Mouse (Mus musculus): ENCODE results near the gene Olfr684. TPM values are rescaled to one million over a fixed set of nuclear protein-coding genes. Genes with fewer than 3 reads are reported as not detected.

The Olfr684 gene
- not detected in 2 replicates for polyA plus RNA-seq (2015; fragmentation: Nextera tagmentation; extraction: Ambion mirVana)

- no peak within 1 kb of the TSS for H3K9ac ChIP-seq
- 76% methylated on average over 1 of the region's 1 CpGs for WGBS
- H3K4me2 ChIP-seq (replicated peaks) = no peak within 1 kb of the TSS
- ATAC-seq = no peak
- H3K9me3 ChIP-seq = no peaks in the 10 kb centered on the region
- H3K4me1 ChIP-seq (replicated peaks) = no peaks in the 10 kb centered on the region
- H3K27ac ChIP-seq = no peak within 1 kb of the TSS
- H3K4me3 ChIP-seq (replicated peaks) = no peak within 1 kb of the TSS
- H3K27me3 ChIP-seq (replicated peaks) = no peaks in the 10 kb centered on the region
- no peaks in the 10 kb centered on the region for H3K36me3 ChIP-seq
These were observed at the start of gene Olfr684 for GRCm38 (mm10) chr7:105163553-105163952. Gene Olfr684, minus strand, starts transcription at chr7:105163653.

- H3K4me2 ChIP-seq (replicated peaks) = no peak within 1 kb of the TSS
- ATAC-seq = no peak
- no peak within 1 kb of the TSS for H3K4me3 ChIP-seq (replicated peaks)
- H3K4me1 ChIP-seq (replicated peaks) = no peaks in the 10 kb centered on the region
- no peaks in the 10 kb centered on the region for H3K9me3 ChIP-seq
- no peak within 1 kb of the TSS for H3K9ac ChIP-seq
- no peaks in the 10 kb centered on the region for H3K27me3 ChIP-seq (replicated peaks)
- no peaks in the 10 kb centered on the region for H3K36me3 ChIP-seq
- no peak within 1 kb of the TSS for H3K27ac ChIP-seq
These were observed 43.9 kb upstream of the Olfr684 start, which contains the start of gene Olfr686 for GRCm38 (mm10) chr7:105207385-105207784. Gene Olfr686, minus strand, starts transcription at chr7:105207485.

GRCm38 (mm10) chr7:105185912-105186311 is 22.5 kb upstream of the Olfr684 start, which contains the start of gene Olfr685:
Gene Olfr685, minus strand, starts transcription at chr7:105186012.
- ATAC-seq = no peak

GRCm38 (mm10) chr7:105170773-105171172 is 7.3 kb upstream of the Olfr684 start:
- Histone ChIP-seq H3K27me3 (replicated peaks) (no peaks in the 10 kb centered on the region), H3K4me1 (replicated peaks) (no peaks in the 10 kb centered on the region)
- WGBS = 49% methylated on average over 4 of the region's 4 CpGs

More at GRCm38 (mm10) chr7:105185912-105186311, 22.5 kb upstream of the Olfr684 start, which contains the start of gene Olfr685:
- no peak within 1 kb of the TSS for H3K27ac ChIP-seq
- 70% methylated on average over 1 of the region's 1 CpGs for whole genome bisulfite sequencing
- H3K36me3 ChIP-seq = no peaks in the 10 kb centered on the region
- H3K9me3 ChIP-seq = no peaks in the 10 kb centered on the region
- no peak within 1 kb of the TSS for H3K9ac ChIP-seq
- no peaks in the 10 kb centered on the region for H3K4me1 ChIP-seq (replicated peaks)
- no peak within 1 kb of the TSS for H3K4me2 ChIP-seq (replicated peaks)
- no peak within 1 kb of the TSS for H3K4me3 ChIP-seq (replicated peaks)
- H3K27me3 ChIP-seq (replicated peaks) = no peaks in the 10 kb centered on the region

GRCm38 (mm10) chr7:105146912-105147311 is 16.5 kb downstream of the Olfr684 start, which contains the start of gene Olfr683:
Gene Olfr683, minus strand, starts transcription at chr7:105147012.
- no peak within 1 kb of the TSS for H3K27ac ChIP-seq
- WGBS = 69% methylated on average over 1 of the region's 1 CpGs
- H3K4me3 ChIP-seq (replicated peaks) = no peak within 1 kb of the TSS
- ATAC-seq = no peak
- H3K27me3 ChIP-seq (replicated peaks) = no peaks in the 10 kb centered on the region
- H3K4me1 ChIP-seq (replicated peaks) = no peaks in the 10 kb centered on the region
- no peaks in the 10 kb centered on the region for H3K36me3 ChIP-seq
- no peaks in the 10 kb centered on the region for H3K9me3 ChIP-seq
- no peak within 1 kb of the TSS for H3K4me2 ChIP-seq (replicated peaks)
- no peak within 1 kb of the TSS for H3K9ac ChIP-seq

More at GRCm38 (mm10) chr7:105170773-105171172, 7.3 kb upstream of the Olfr684 start:
- H3K4me2 ChIP-seq (replicated peaks) = no peak overlapping the region
- H3K9ac ChIP-seq = no peak overlapping the region
- H3K9me3 ChIP-seq = no peaks in the 10 kb centered on the region
- H3K27ac ChIP-seq = no peak overlapping the region
- H3K4me3 ChIP-seq (replicated peaks) = no peak overlapping the region
- no peak for ATAC-seq
- H3K36me3 ChIP-seq = no peaks in the 10 kb centered on the region

GRCm38 (mm10) chr7:105141275-105141674 is 22.2 kb downstream of the Olfr684 start:
- Histone ChIP-seq H3K36me3 (no peaks in the 10 kb centered on the region), H3K4me2 (replicated peaks) (no peak overlapping the region), H3K9me3 (no peaks in the 10 kb centered on the region), H3K27ac (no peak overlapping the region), H3K4me1 (replicated peaks) (no peaks in the 10 kb centered on the region), H3K9ac (no peak overlapping the region), H3K27me3 (replicated peaks) (no peaks in the 10 kb centered on the region), H3K4me3 (replicated peaks) (no peak overlapping the region)
- WGBS = 61% methylated on average over 2 of the region's 2 CpGs
- ATAC-seq = no peak

- Histone ChIP-seq H3K4me1 (replicated peaks) (no peaks in the 10 kb centered on the region), H3K9me3 (no peaks in the 10 kb centered on the region), H3K36me3 (no peaks in the 10 kb centered on the region), H3K9ac (no peak within 1 kb of the TSS), H3K27ac (no peak within 1 kb of the TSS), H3K27me3 (replicated peaks) (no peaks in the 10 kb centered on the region), H3K4me2 (replicated peaks) (no peak within 1 kb of the TSS), H3K4me3 (replicated peaks) (no peak within 1 kb of the TSS)
- ATAC-seq = no peak
These were observed 46.9 kb downstream of the Olfr684 start, which contains the start of gene Olfr681 for GRCm38 (mm10) chr7:105116536-105116935. Gene Olfr681, plus strand, starts transcription at chr7:105116836.

Other genes starting within 250 kb of the Olfr684 start
- not detected in 2 replicates for gene Olfr667, start 242.2 kb downstream of the Olfr684 start, polyA plus RNA-seq (2015; fragmentation: Nextera tagmentation; extraction: Ambion mirVana)
- not detected in 2 replicates for gene Olfr668, start 235.6 kb downstream of the Olfr684 start, polyA plus RNA-seq (2015; fragmentation: Nextera tagmentation; extraction: Ambion mirVana)
- gene Olfr669, start 229.4 kb downstream of the Olfr684 start, polyA plus RNA-seq (2015; fragmentation: Nextera tagmentation; extraction: Ambion mirVana) = not detected in 2 replicates
- gene Olfr670, start 201.0 kb downstream of the Olfr684 start, polyA plus RNA-seq (2015; fragmentation: Nextera tagmentation; extraction: Ambion mirVana) = not detected in 2 replicates
- gene Olfr671, start 184.5 kb downstream of the Olfr684 start, polyA plus RNA-seq (2015; fragmentation: Nextera tagmentation; extraction: Ambion mirVana) = not detected in 2 replicates
- not detected in 2 replicates for gene Olfr672, start 161.6 kb downstream of the Olfr684 start, polyA plus RNA-seq (2015; fragmentation: Nextera tagmentation; extraction: Ambion mirVana)
- not detected in 2 replicates for gene Olfr675, start 135.2 kb downstream of the Olfr684 start, polyA plus RNA-seq (2015; fragmentation: Nextera tagmentation; extraction: Ambion mirVana)
- not detected in 2 replicates for gene Olfr676, start 131.0 kb downstream of the Olfr684 start, polyA plus RNA-seq (2015; fragmentation: Nextera tagmentation; extraction: Ambion mirVana)
- gene Olfr677, start 112.3 kb downstream of the Olfr684 start, polyA plus RNA-seq (2015; fragmentation: Nextera tagmentation; extraction: Ambion mirVana) = not detected in 2 replicates
- gene Olfr678, start 99.2 kb downstream of the Olfr684 start, polyA plus RNA-seq (2015; fragmentation: Nextera tagmentation; extraction: Ambion mirVana) = not detected in 2 replicates
- not detected in 2 replicates for gene Olfr679, start 82.4 kb downstream of the Olfr684 start, polyA plus RNA-seq (2015; fragmentation: Nextera tagmentation; extraction: Ambion mirVana)
- not detected in 2 replicates for gene Olfr680-ps1, start 70.8 kb downstream of the Olfr684 start, polyA plus RNA-seq (2015; fragmentation: Nextera tagmentation; extraction: Ambion mirVana)
- gene Olfr681, start 46.8 kb downstream of the Olfr684 start, polyA plus RNA-seq (2015; fragmentation: Nextera tagmentation; extraction: Ambion mirVana) = not detected in 2 replicates
- not detected in 2 replicates for gene Olfr683, start 16.6 kb downstream of the Olfr684 start, polyA plus RNA-seq (2015; fragmentation: Nextera tagmentation; extraction: Ambion mirVana)
- not detected in 2 replicates for gene Olfr685, start 22.4 kb upstream of the Olfr684 start, polyA plus RNA-seq (2015; fragmentation: Nextera tagmentation; extraction: Ambion mirVana)
- gene Olfr686, start 43.8 kb upstream of the Olfr684 start, polyA plus RNA-seq (2015; fragmentation: Nextera tagmentation; extraction: Ambion mirVana) = not detected in 2 replicates
- gene Olfr688, start 124.4 kb upstream of the Olfr684 start, polyA plus RNA-seq (2015; fragmentation: Nextera tagmentation; extraction: Ambion mirVana) = not detected in 2 replicates
- not detected in 2 replicates for gene Olfr689, start 147.5 kb upstream of the Olfr684 start, polyA plus RNA-seq (2015; fragmentation: Nextera tagmentation; extraction: Ambion mirVana)
- gene Olfr690, start 170.5 kb upstream of the Olfr684 start, polyA plus RNA-seq (2015; fragmentation: Nextera tagmentation; extraction: Ambion mirVana) = not detected in 2 replicates
- gene Olfr691, start 178.6 kb upstream of the Olfr684 start, polyA plus RNA-seq (2015; fragmentation: Nextera tagmentation; extraction: Ambion mirVana) = not detected in 2 replicates
- not detected in 2 replicates for gene Olfr692, start 204.6 kb upstream of the Olfr684 start, polyA plus RNA-seq (2015; fragmentation: Nextera tagmentation; extraction: Ambion mirVana)
- not detected in 2 replicates for gene Gm5901, start 211.4 kb upstream of the Olfr684 start, polyA plus RNA-seq (2015; fragmentation: Nextera tagmentation; extraction: Ambion mirVana)
- gene Fam160a2, start 236.4 kb upstream of the Olfr684 start, polyA plus RNA-seq (2015; fragmentation: Nextera tagmentation; extraction: Ambion mirVana) = 39.6 and 45.9 TPM in 2 replicates
- not detected in 2 replicates for gene Cnga4, start 240.9 kb upstream of the Olfr684 start, polyA plus RNA-seq (2015; fragmentation: Nextera tagmentation; extraction: Ambion mirVana)

All from intestine, embryonic 15.5 days (tissue).